Mouse (Mus musculus) splenic B cell, adult 2 months (primary cell): Measurements from ENCODE around the gene Fggy.
A peak's percentile ranks its signal among the peaks of the same experiment; 100 is the strongest.

Source experiments
- DNase-seq: peaks from one replicate; pipeline ENCODE4 v3.0.0-alpha.2; 2011; ENCODE audit warnings: low read depth, low spot score
- H3K27me3 ChIP-seq: 2 replicates; pipeline ENCODE4 v1.6.1; 2012; ENCODE audit warnings: mild to moderate bottlenecking, low read length, moderate library complexity, mixed read lengths; ENCODE audit not compliant: control insufficient read depth, poor library complexity, insufficient read depth, severe bottlenecking
- H3K36me3 ChIP-seq: 2 replicates; pipeline ENCODE4 v1.6.1; 2012; ENCODE audit warnings: mild to moderate bottlenecking, low read length, moderate library complexity, mixed read lengths; ENCODE audit not compliant: control insufficient read depth, poor library complexity, insufficient read depth, severe bottlenecking

Fggy gene

DNA sequence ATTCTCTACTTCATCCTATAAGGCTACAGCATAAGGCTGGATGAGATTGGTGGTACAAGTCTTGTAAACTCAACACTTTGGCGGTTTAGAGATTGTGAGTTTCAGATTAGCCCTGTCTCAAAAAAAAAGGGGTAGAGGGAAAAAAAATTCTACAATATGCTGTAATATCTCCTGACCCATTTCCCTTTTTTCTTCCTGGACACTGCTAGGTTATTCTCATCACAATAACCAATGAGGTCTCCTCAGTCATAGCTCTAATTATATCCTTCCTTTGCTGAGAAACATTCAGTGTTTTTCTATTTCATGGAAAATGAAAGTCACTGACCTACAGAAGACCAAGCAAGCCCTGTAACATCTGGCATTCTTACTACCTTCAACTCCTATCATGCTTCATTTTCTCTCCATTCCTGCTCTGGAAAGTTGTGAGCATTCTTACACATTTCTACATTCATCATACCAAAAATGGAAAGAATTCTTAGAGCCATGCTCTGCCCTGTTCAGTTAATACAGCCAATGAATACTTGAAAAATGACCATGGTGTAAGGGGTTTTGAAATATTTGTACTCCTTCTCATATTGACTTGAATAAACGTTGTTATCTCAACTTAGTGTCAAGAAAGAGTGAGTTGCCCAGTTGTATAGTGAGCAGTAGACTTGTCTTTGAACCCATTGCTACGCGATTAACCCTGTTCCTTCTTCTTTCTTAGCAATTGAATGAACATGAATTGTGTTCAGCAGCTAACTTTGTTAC is 227.0 kb downstream of the Fggy start:
- Histone ChIP-seq H3K36me3 (no peaks in the 10 kb centered on the region), H3K27me3 (no peaks in the 10 kb centered on the region)
- no peak for DNase-seq

GRCm38 (mm10) chr4:95787609-95788008 is 230.3 kb downstream of the Fggy start:
- DNase-seq: no peak
- H3K36me3 ChIP-seq: no peaks in the 10 kb centered on the region
- H3K27me3 ChIP-seq: no peaks in the 10 kb centered on the region

DNA sequence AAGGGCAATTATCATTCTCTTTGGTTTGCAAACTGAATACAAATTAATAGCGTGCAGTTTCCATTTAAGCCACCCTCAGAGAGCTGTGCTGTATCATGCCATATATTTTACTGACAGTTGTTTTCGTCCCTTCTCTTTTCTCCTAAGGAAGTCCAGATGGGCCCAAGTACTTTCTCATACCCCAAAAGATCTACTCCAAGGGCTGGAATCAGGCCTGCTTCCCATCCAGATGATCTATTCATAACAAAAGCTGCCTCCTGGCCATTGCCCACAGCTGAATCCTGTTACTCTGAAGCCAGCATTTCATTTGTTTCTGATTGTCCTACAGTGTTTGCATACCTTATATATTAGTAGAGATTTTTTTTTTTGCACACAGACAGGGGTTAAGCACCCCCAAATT is 231.6 kb downstream of the Fggy start:
- DNase-seq: no peak
- no peaks in the 10 kb centered on the region for H3K36me3 ChIP-seq
- H3K27me3 ChIP-seq: no peaks in the 10 kb centered on the region

GRCm38 (mm10) chr4:95791913-95792475 is 234.7 kb downstream of the Fggy start:
- Histone ChIP-seq H3K27me3 (no peaks in the 10 kb centered on the region), H3K36me3 (no peaks in the 10 kb centered on the region)
- DNase-seq: no peak

GRCm38 (mm10) chr4:95793647-95794328 is 236.5 kb downstream of the Fggy start:
- no peak for DNase-seq
- Histone ChIP-seq H3K27me3 (no peaks in the 10 kb centered on the region), H3K36me3 (no peaks in the 10 kb centered on the region)

GRCm38 (mm10) chr4:95794651-95795050 is 237.3 kb downstream of the Fggy start:
- H3K27me3 ChIP-seq: no peaks in the 10 kb centered on the region
- no peaks in the 10 kb centered on the region for H3K36me3 ChIP-seq
- no peak for DNase-seq

GRCm38 (mm10) chr4:95795283-95795682 is 238.0 kb downstream of the Fggy start:
- Histone ChIP-seq H3K27me3 (no peaks in the 10 kb centered on the region), H3K36me3 (no peaks in the 10 kb centered on the region)
- DNase-seq: no peak

GRCm38 (mm10) chr4:95819650-95820049 is 262.3 kb downstream of the Fggy start:
- no peaks in the 10 kb centered on the region for H3K36me3 ChIP-seq
- no peak for DNase-seq
- H3K27me3 ChIP-seq: no peaks in the 10 kb centered on the region

GRCm38 (mm10) chr4:95821906-95822579 is 264.7 kb downstream of the Fggy start:
- H3K36me3 ChIP-seq: no peaks in the 10 kb centered on the region
- no peak for DNase-seq
- H3K27me3 ChIP-seq: no peaks in the 10 kb centered on the region

- DNase-seq: no peak
- Histone ChIP-seq H3K36me3 (no peaks in the 10 kb centered on the region), H3K27me3 (no peaks in the 10 kb centered on the region)
These were observed 270.9 kb downstream of the Fggy start for GRCm38 (mm10) chr4:95828164-95828563.

- no peaks in the 10 kb centered on the region for H3K36me3 ChIP-seq
- no peaks in the 10 kb centered on the region for H3K27me3 ChIP-seq
These were observed 273.0 kb downstream of the Fggy start for GRCm38 (mm10) chr4:95830320-95830719.

GRCm38 (mm10) chr4:95839860-95840259 is 282.6 kb downstream of the Fggy start:
- no peak for DNase-seq
- Histone ChIP-seq H3K36me3 (no peaks in the 10 kb centered on the region), H3K27me3 (no peaks in the 10 kb centered on the region)

More at GRCm38 (mm10) chr4:95830320-95830719, 273.0 kb downstream of the Fggy start:
- DNase-seq: no peak

GRCm38 (mm10) chr4:95840389-95841053 is 283.2 kb downstream of the Fggy start:
- no peaks in the 10 kb centered on the region for H3K27me3 ChIP-seq
- H3K36me3 ChIP-seq: no peaks in the 10 kb centered on the region
- no peak for DNase-seq

- DNase-seq: peak; percentile 45
- Histone ChIP-seq H3K36me3 (no peaks in the 10 kb centered on the region), H3K27me3 (no peaks in the 10 kb centered on the region)
These were observed 288.8 kb downstream of the Fggy start for GRCm38 (mm10) chr4:95845981-95846617.
